19 mouse cellular contexts compared by ENCODE assay signal in genomic region chr9:23035306-23035705, GRCm38 (mm10).
A peak's percentile ranks its signal among the peaks of the same experiment; 100 is the strongest.
DNase-seq lines count a peak whose midpoint lies in the region; ATAC-seq and TF ChIP-seq lines count a peak whose summit lies in the region.
"Had no signal": no experiment of that assay in that cellular context is flagged by ENCODE, and none has a peak within 500 bp of the region (broad histone marks: within the 10 kb centered on the region; RNA-seq: fewer than 3 reads in every experiment).

No protein-coding gene starts in this region.

- TF ChIP-seq CTCF in heart, adult 2 months (IDR thresholded peaks at IDR 0.05), result no peak

- H3K9ac ChIP-seq in heart, adult 2 months (ENCODE audit: low read depth, low read length), result no peak overlapping the region
- no peak overlapping the region for H3K9ac ChIP-seq in kidney, embryonic 15.5 days
- H3K9ac ChIP-seq in midbrain, embryonic 11.5 days (ENCODE audit: low read length), result no peak overlapping the region
- H3K9ac ChIP-seq: stomach, embryonic 15.5 days had no signal

- peak overlapping the region; percentile 5; the same call in 1 of the 2 replicates for H3K27ac ChIP-seq in heart, adult 2 months
- H3K27ac ChIP-seq in kidney, embryonic 15.5 days, result peak overlapping the region; percentile 79
- no peak overlapping the region for H3K27ac ChIP-seq in midbrain, embryonic 11.5 days (ENCODE audit: low read depth, low read length)
- H3K27ac ChIP-seq in midbrain, embryonic 10.5 days (replicated peaks), result no peak overlapping the region
- peak overlapping the region; percentile 33; the same call in 1 of the 2 replicates for H3K27ac ChIP-seq in limb, embryonic 10.5 days
- H3K27ac ChIP-seq: hindbrain, embryonic 13.5 days; stomach, embryonic 15.5 days had no signal

- no peak for ATAC-seq in kidney, embryonic 15.5 days (replicated peaks; ENCODE audit: low FRiP score)
- ATAC-seq in midbrain, embryonic 11.5 days (ENCODE audit: low FRiP score), result no peak
- ATAC-seq: inflammation-experienced regulatory T-cells, adult 6 months; midbrain, embryonic 16.5 days had no signal

- WGBS in heart, adult 2 months, result 36% methylated on average over 6 of the region's 6 CpGs
- whole genome bisulfite sequencing in kidney, embryonic 15.5 days, result 66% methylated on average over 6 of the region's 6 CpGs
- WGBS in midbrain, embryonic 11.5 days, result 64% methylated on average over 6 of the region's 6 CpGs
- 67% methylated on average over 6 of the region's 6 CpGs for WGBS in midbrain, embryonic 10.5 days
- 78% methylated on average over 6 of the region's 6 CpGs for WGBS in limb, embryonic 10.5 days

- no peaks in the 10 kb centered on the region for H3K36me3 ChIP-seq in heart, adult 2 months (ENCODE audit: control insufficient read depth, insufficient read depth, low read length)
- no peaks in the 10 kb centered on the region for H3K36me3 ChIP-seq in kidney, embryonic 15.5 days
- no peaks in the 10 kb centered on the region for H3K36me3 ChIP-seq in midbrain, embryonic 11.5 days (ENCODE audit: control insufficient read depth, insufficient read depth, low read length)
- no peaks in the 10 kb centered on the region for H3K36me3 ChIP-seq in midbrain, embryonic 10.5 days
- H3K36me3 ChIP-seq in limb, embryonic 10.5 days, result no peaks in the 10 kb centered on the region
- H3K36me3 ChIP-seq: hindbrain, embryonic 13.5 days; stomach, embryonic 15.5 days had no signal

- H3K27me3 ChIP-seq in heart, adult 2 months (ENCODE audit: control insufficient read depth, insufficient read depth, low read length), result no peaks in the 10 kb centered on the region
- no peaks in the 10 kb centered on the region for H3K27me3 ChIP-seq in kidney, embryonic 15.5 days
- H3K27me3 ChIP-seq in midbrain, embryonic 11.5 days (ENCODE audit: control insufficient read depth, insufficient read depth, low read length), result peaks cover 8% of the 10 kb centered on the region; the same call in 1 of the 2 replicates
- peaks cover 60% of the 10 kb centered on the region for H3K27me3 ChIP-seq in midbrain, embryonic 10.5 days (ENCODE audit: low read depth, poor library complexity, severe bottlenecking)
- peaks cover 42% of the 10 kb centered on the region for H3K27me3 ChIP-seq in limb, embryonic 10.5 days (ENCODE audit: low read depth, poor library complexity, severe bottlenecking)
- H3K27me3 ChIP-seq: CH12.LX; stomach, embryonic 15.5 days had no signal

- 0 out of 2 replicates have a peak overlapping the region, but pooled peaks have one; percentile 8 for H3K4me3 ChIP-seq in heart, adult 2 months
- no peak overlapping the region for H3K4me3 ChIP-seq in kidney, embryonic 15.5 days (replicated peaks)
- no peak overlapping the region for H3K4me3 ChIP-seq in midbrain, embryonic 11.5 days (ENCODE audit: low read depth, low read length)
- H3K4me3 ChIP-seq in midbrain, embryonic 10.5 days, result no peak overlapping the region
- H3K4me3 ChIP-seq in limb, embryonic 10.5 days, result no peak overlapping the region

- no peak for TF ChIP-seq EP300 in heart, adult 2 months (IDR thresholded peaks at IDR 0.05; ENCODE audit: insufficient read depth, low read depth, low read length)

- peaks cover 14% of the 10 kb centered on the region for H3K4me1 ChIP-seq in heart, adult 2 months (ENCODE audit: control insufficient read depth, insufficient read depth, low read length)
- peaks cover 56% of the 10 kb centered on the region for H3K4me1 ChIP-seq in kidney, embryonic 15.5 days
- peaks cover 6% of the 10 kb centered on the region for H3K4me1 ChIP-seq in midbrain, embryonic 11.5 days (ENCODE audit: control insufficient read depth, insufficient read depth, low read length)
- H3K4me1 ChIP-seq in midbrain, embryonic 10.5 days, result peaks cover 23% of the 10 kb centered on the region
- peaks cover 56% of the 10 kb centered on the region for H3K4me1 ChIP-seq in limb, embryonic 10.5 days

- TF ChIP-seq POLR2A in heart, adult 2 months (IDR thresholded peaks at IDR 0.05; ENCODE audit: insufficient read depth, low read depth, low read length), result no peak

- no peaks in the 10 kb centered on the region for H3K79me2 ChIP-seq in heart, adult 2 months (replicated peaks; ENCODE audit: control insufficient read depth, insufficient read depth, low read length)

- intact Hi-C loops in heart, adult 2 months (cut with DNase I), result no loop called here
- intact Hi-C loops in heart, postnatal 36 days (cut with DNase I), result no loop called here

- DNase-seq in heart, adult 2 months, result no peak
- DNase-seq in heart, postnatal 36 days, result no peak
- no peak for DNase-seq in kidney, adult 11 months
- DNase-seq in midbrain, embryonic 11.5 days (ENCODE audit: low spot score, missing footprints), result peak; percentile 85
- DNase-seq in midbrain, embryonic 10.5 days (ENCODE audit: low spot score), result no peak
- DNase-seq in limb, embryonic 10.5 days (ENCODE audit: low spot score), result no peak
- no peak for DNase-seq in layer of hippocampus, adult 8-10 months (ENCODE audit: low spot score in 2 of 2)
- DNase-seq: adrenal gland, postnatal 36 days; cerebellum, postnatal 25 days; gastrocnemius, postnatal 10 days; layer of hippocampus, postnatal 36 days; right cerebral cortex, postnatal 25 days; thymus, adult 2 months had no signal

- H3K9me3 ChIP-seq in kidney, embryonic 15.5 days (replicated peaks), result no peaks in the 10 kb centered on the region
- no peaks in the 10 kb centered on the region for H3K9me3 ChIP-seq in midbrain, embryonic 11.5 days (ENCODE audit: control insufficient read depth, low read length)
- H3K9me3 ChIP-seq in midbrain, embryonic 10.5 days (replicated peaks), result no peaks in the 10 kb centered on the region
- no peaks in the 10 kb centered on the region for H3K9me3 ChIP-seq in limb, embryonic 10.5 days (replicated peaks)
- H3K9me3 ChIP-seq: hindbrain, embryonic 13.5 days; stomach, embryonic 15.5 days had no signal

- H3K4me2 ChIP-seq in kidney, embryonic 15.5 days, result 0 out of 2 replicates have a peak overlapping the region, but pooled peaks have one; percentile 60
- no peak overlapping the region for H3K4me2 ChIP-seq in midbrain, embryonic 11.5 days

Comparison
In these comparisons a context has a peak if more than half of its experiments do, and no peak if none do; other contexts are left out.
1. H3K27ac ChIP-seq: peak in heart, adult 2 months (single experiment), kidney, embryonic 15.5 days (single experiment) and limb, embryonic 10.5 days (single experiment); none in midbrain, embryonic 11.5 days (single experiment) and midbrain, embryonic 10.5 days (single experiment).